Mouse (Mus musculus): ENCODE data around the gene Hyal3. TPM values are rescaled to one million over a fixed set of nuclear protein-coding genes. Genes with fewer than 3 reads are reported as not detected.

Gene Hyal3
- polyA plus RNA-seq (2015; fragmentation: Nextera tagmentation; extraction: Ambion mirVana): 0.65 and 0.86 TPM in 2 replicates

DNA sequence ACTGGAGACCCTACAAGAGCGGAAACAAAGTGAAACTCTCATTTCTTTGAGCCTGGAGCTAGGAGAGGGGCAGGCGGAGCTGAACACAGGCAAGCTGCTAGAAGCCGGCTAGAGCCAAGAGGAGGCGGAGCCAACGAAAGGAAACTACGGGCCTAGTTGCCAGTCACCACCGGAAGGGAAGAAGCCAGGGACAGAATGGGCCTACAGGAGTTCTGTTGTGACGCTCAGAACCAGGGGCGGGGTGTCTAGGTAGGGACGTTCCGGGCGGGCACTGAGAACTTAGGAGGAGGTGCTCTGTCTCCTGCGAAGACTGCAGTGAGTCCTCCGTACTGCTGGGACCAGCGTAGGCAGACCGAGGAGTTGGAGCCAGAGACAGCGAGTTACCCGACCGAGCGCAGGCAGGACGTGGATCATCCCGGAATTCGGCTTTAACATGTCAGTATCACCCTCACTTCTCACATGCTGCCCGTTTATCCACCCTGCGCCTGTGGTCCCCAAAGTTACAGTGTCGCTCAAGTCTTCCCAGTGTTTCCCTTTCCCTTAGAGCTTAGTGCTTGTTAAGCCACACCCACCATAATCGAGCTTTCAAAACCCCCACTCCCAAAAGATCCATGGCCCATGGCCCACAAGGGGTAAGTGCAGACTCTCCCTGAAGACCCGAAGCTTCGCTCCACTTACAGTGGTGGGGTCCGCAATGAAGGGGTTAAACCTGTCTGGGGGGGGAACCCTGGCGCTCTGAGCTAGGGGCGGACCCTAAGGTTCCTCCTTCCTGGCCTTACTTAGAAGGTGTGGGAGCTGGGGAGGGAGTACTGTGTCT, at the start of gene Hyal3:
TSS of gene Hyal3 (plus strand) at position 318 of the 817 bp plus-strand sequence.
- no peaks in the 10 kb centered on the region for H3K9me3 ChIP-seq (ENCODE audit: low read length)
- peak; percentile 88 for DNase-seq
- 0 out of 2 replicates have a peak, but pooled peaks have one; percentile 3 for TF ChIP-seq CTCF (IDR thresholded peaks at IDR 0.05; ENCODE audit: low read depth)
- peak; percentile 42; the same call in 1 of the 2 replicates for TF ChIP-seq EP300 (IDR thresholded peaks at IDR 0.05; ENCODE audit: low read depth)
- H3K4me1 ChIP-seq (ENCODE audit: insufficient read depth): peaks cover 37% of the 10 kb centered on the region
- WGBS (ENCODE audit: insufficient replicate concordance): 0% methylated on average over 31 of the region's 32 CpGs
- H3K4me3 ChIP-seq (ENCODE audit: low read depth, low read length): peak within 1 kb of the TSS; percentile 55
- ATAC-seq: peak; percentile 68
- H3K27ac ChIP-seq (ENCODE audit: low read depth): peak within 1 kb of the TSS; percentile 94
- H3K9ac ChIP-seq (replicated peaks): peak within 1 kb of the TSS; percentile 86
- H3K27me3 ChIP-seq (ENCODE audit: insufficient read depth, low read length): no peaks in the 10 kb centered on the region
- peaks cover 16% of the 10 kb centered on the region for H3K36me3 ChIP-seq (replicated peaks; ENCODE audit: insufficient read depth, low read length)
- peak within 1 kb of the TSS; percentile 97 for H3K4me2 ChIP-seq (ENCODE audit: low read depth, low read length)

DNA sequence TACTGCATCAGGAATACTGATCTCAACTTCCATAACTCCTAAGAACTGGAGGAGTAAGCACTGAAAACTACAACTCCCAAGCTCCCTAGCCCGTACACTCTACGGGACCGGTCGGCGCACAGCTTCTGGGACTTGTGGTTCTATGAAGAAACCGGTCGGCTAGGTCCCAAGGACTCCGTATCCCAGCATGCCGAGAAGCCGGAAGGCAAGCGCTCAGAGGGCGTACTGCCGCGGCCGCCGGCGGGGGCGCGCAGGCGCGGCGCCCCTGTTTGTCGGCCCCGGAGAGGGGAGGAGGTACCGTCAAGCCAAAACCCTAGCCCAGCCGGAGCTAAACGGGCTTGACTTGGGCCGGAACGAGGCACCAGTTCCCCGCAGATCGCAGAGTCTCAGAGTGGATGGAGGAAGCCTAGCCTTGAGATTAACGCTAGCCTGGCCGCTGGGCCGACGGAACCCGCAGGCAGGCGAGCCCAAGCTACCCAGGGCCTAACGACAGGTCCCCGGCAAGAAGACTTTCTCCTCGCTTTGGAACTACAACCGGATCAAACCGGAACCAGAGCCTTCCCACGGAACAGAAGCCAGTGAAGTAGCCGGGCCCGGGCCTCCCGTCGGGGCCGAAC, 46.7 kb upstream of the Hyal3 start, which contains the start of gene Tmem115:
TSS of gene Tmem115 (plus strand) at position 155 of the 617 bp plus-strand sequence.
- whole genome bisulfite sequencing (ENCODE audit: insufficient replicate concordance): under 1% methylated on average over 48 of the region's 48 CpGs
- H3K9me3 ChIP-seq (ENCODE audit: low read length): no peaks in the 10 kb centered on the region
- H3K9ac ChIP-seq (replicated peaks): peak within 1 kb of the TSS; percentile 91
- peak; percentile 91 for DNase-seq
- H3K4me2 ChIP-seq (ENCODE audit: low read depth, low read length): peak within 1 kb of the TSS; percentile 97
- H3K27me3 ChIP-seq (ENCODE audit: insufficient read depth, low read length): 0 out of 2 replicates have a peak, but pooled peaks cover 3% of the 10 kb centered on the region
- TF ChIP-seq EP300 (IDR thresholded peaks at IDR 0.05; ENCODE audit: low read depth) (no peak), CTCF (IDR thresholded peaks at IDR 0.05; ENCODE audit: low read depth) (peak; percentile 48; the same call in 1 of the 2 replicates)
- H3K36me3 ChIP-seq (replicated peaks; ENCODE audit: insufficient read depth, low read length): peaks cover 15% of the 10 kb centered on the region
- peaks cover 27% of the 10 kb centered on the region for H3K4me1 ChIP-seq (ENCODE audit: insufficient read depth)
- ATAC-seq: peak; percentile 97
- peak within 1 kb of the TSS; percentile 70 for H3K4me3 ChIP-seq (ENCODE audit: low read depth, low read length)
- peak within 1 kb of the TSS; percentile 79 for H3K27ac ChIP-seq (ENCODE audit: low read depth)

DNA sequence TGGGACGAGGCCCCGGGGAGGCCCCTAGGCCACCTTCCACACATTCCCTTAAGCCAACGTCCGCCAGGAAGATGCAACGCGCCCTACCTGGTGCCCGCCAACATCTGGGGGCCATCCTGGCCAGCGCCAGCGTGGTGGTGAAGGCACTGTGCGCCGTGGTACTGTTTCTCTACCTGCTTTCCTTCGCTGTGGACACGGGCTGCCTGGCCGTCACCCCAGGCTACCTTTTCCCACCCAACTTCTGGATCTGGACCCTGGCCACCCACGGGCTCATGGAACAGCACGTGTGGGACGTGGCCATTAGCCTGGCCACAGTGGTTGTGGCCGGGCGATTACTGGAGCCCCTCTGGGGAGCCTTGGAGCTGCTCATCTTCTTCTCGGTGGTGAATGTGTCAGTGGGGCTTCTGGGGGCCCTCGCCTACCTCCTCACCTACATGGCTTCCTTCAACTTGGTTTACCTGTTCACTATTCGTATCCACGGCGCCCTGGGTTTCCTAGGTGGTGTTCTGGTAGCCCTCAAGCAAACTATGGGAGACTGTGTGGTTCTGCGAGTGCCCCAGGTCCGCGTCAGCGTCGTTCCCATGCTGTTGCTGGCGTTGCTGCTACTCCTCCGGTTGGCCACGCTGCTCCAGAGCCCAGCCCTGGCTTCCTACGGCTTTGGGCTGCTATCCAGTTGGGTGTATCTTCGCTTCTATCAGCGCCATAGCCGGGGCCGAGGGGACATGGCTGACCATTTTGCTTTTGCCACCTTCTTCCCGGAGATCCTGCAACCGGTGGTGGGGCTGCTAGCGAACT, 46.0 kb upstream of the Hyal3 start:
- WGBS (ENCODE audit: insufficient replicate concordance): 0% methylated on average over 40 of the region's 40 CpGs
- Histone ChIP-seq H3K4me2 (ENCODE audit: low read depth, low read length) (peak overlapping the region; percentile 97), H3K36me3 (replicated peaks; ENCODE audit: insufficient read depth, low read length) (peaks cover 21% of the 10 kb centered on the region), H3K9ac (replicated peaks) (peak overlapping the region; percentile 91), H3K27me3 (ENCODE audit: insufficient read depth, low read length) (no peaks in the 10 kb centered on the region), H3K4me3 (ENCODE audit: low read depth, low read length) (peak overlapping the region; percentile 70), H3K4me1 (ENCODE audit: insufficient read depth) (peaks cover 27% of the 10 kb centered on the region), H3K9me3 (ENCODE audit: low read length) (no peaks in the 10 kb centered on the region), H3K27ac (ENCODE audit: low read depth) (peak overlapping the region; percentile 79)
- ATAC-seq (peak; percentile 12; the same call in 1 of the 2 replicates), DNase-seq (peak; percentile 59)
- TF ChIP-seq EP300 (IDR thresholded peaks at IDR 0.05; ENCODE audit: low read depth) (no peak), CTCF (IDR thresholded peaks at IDR 0.05; ENCODE audit: low read depth) (no peak)

DNA sequence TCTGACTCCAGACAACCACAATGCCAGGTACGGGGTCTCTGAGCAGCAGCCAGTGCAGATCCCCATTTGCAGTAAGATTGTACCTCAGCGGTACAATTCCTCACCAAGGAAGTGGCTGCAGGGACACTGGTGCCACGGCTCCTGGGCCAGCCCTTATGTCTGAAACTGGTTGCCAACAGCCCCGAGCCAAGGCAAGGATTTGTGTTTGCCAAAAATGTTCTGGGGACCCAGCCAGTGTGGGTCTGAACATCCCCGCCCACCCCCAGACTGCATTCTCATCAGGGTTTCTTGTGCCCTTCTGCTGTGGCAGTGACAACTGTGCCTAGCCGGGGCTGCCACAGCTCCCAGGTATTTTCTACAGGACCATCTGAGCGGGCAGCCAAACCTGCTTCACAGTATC, 42.4 kb upstream of the Hyal3 start:
- no peak overlapping the region for H3K27ac ChIP-seq (ENCODE audit: low read depth)
- no peak overlapping the region for H3K4me2 ChIP-seq (ENCODE audit: low read depth, low read length)
- DNase-seq (no peak), ATAC-seq (no peak)
- no peak overlapping the region for H3K4me3 ChIP-seq (ENCODE audit: low read depth, low read length)
- 91% methylated on average over 7 of the region's 7 CpGs for WGBS (ENCODE audit: insufficient replicate concordance)
- TF ChIP-seq CTCF (IDR thresholded peaks at IDR 0.05; ENCODE audit: low read depth) (no peak), EP300 (IDR thresholded peaks at IDR 0.05; ENCODE audit: low read depth) (no peak)
- H3K9me3 ChIP-seq (ENCODE audit: low read length): no peaks in the 10 kb centered on the region
- H3K4me1 ChIP-seq (ENCODE audit: insufficient read depth): peaks cover 45% of the 10 kb centered on the region
- peaks cover 27% of the 10 kb centered on the region for H3K36me3 ChIP-seq (replicated peaks; ENCODE audit: insufficient read depth, low read length)
- no peak overlapping the region for H3K9ac ChIP-seq (replicated peaks)
- H3K27me3 ChIP-seq (ENCODE audit: insufficient read depth, low read length): no peaks in the 10 kb centered on the region

DNA sequence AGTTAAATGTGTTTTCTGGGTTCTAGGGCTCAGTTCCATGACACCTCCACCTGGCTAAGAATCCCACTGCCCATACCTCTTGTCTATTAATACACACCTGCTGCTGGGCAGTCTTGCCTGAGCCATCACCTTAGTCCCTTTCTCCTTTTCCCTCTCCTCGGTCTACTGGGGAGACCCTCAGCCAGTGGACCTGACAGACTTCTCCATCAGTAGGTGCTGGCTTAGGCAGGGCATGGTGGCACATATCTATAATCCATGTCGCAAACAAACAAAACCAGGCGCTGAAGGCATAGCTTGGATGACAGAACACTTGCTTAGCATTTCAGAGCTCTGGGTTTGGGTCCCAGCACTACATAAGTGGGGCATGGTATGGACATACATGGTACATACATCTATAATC, 41.9 kb upstream of the Hyal3 start:
- Histone ChIP-seq H3K9me3 (ENCODE audit: low read length) (no peaks in the 10 kb centered on the region), H3K4me2 (ENCODE audit: low read depth, low read length) (no peak overlapping the region), H3K4me1 (ENCODE audit: insufficient read depth) (peaks cover 41% of the 10 kb centered on the region), H3K27ac (ENCODE audit: low read depth) (no peak overlapping the region), H3K4me3 (ENCODE audit: low read depth, low read length) (no peak overlapping the region), H3K36me3 (replicated peaks; ENCODE audit: insufficient read depth, low read length) (peaks cover 27% of the 10 kb centered on the region), H3K27me3 (ENCODE audit: insufficient read depth, low read length) (no peaks in the 10 kb centered on the region), H3K9ac (replicated peaks) (no peak overlapping the region)
- WGBS (ENCODE audit: insufficient replicate concordance): 83% methylated on average over 3 of the region's 3 CpGs
- no peak for ATAC-seq
- no peak for DNase-seq
- TF ChIP-seq EP300 (IDR thresholded peaks at IDR 0.05; ENCODE audit: low read depth): no peak

Data from liver, postnatal 0 days (tissue).